8 mouse cellular contexts compared by ENCODE assay signal in genomic region chr12:18610581-18610980, GRCm38 (mm10).
DNase-seq lines count a peak whose midpoint lies in the region; ATAC-seq and TF ChIP-seq lines count a peak whose summit lies in the region.
"Not testable (repeated sequence)": the region's sequence is repeated elsewhere in the genome, so short reads cannot be mapped to it uniquely, and the experiment has no call there.

No protein-coding gene starts in this region.

- 5% methylated on average over 24 of the region's 24 CpGs for WGBS in forebrain, embryonic 11.5 days
- WGBS in heart, postnatal 0 days, result 4% methylated on average over 23 of the region's 24 CpGs
- 3% methylated on average over 24 of the region's 24 CpGs for WGBS in kidney, adult 2 months
- 2% methylated on average over 18 of the region's 24 CpGs for WGBS in liver, embryonic 11.5 days
- WGBS in midbrain, embryonic 10.5 days, result 5% methylated on average over 24 of the region's 24 CpGs

- not testable (repeated sequence) for TF ChIP-seq CTCF in brain, embryonic 14.5 days (IDR thresholded peaks at IDR 0.05; ENCODE audit: borderline replicate concordance, extremely low read depth, insufficient read depth, insufficient read length); heart, postnatal 0 days (IDR thresholded peaks at IDR 0.05; ENCODE audit: low read depth); kidney, adult 2 months (conservative IDR thresholded peaks at IDR 0.05; ENCODE audit: insufficient read depth, insufficient read length, low read depth, low read length)

- peak overlapping the region; percentile 60 for H3K9ac ChIP-seq in forebrain, embryonic 11.5 days (ENCODE audit: low read length)
- peak overlapping the region; percentile 55; the same call in 1 of the 2 replicates for H3K9ac ChIP-seq in heart, postnatal 0 days (replicated peaks; ENCODE audit: low read depth, low read length)
- peak overlapping the region; percentile 66 for H3K9ac ChIP-seq in liver, embryonic 11.5 days (ENCODE audit: low read depth, low read length)

- peak; percentile 1 for DNase-seq in brain, embryonic 14.5 days (ENCODE audit: low read depth)
- DNase-seq in forebrain, embryonic 11.5 days (ENCODE audit: low spot score), result peak; percentile 45
- not testable (repeated sequence) for DNase-seq in heart, postnatal 0 days (ENCODE audit: low spot score); kidney, adult 2 months
- peak; percentile 36 for DNase-seq in liver, embryonic 11.5 days (ENCODE audit: low spot score)
- peak; percentile 19 for DNase-seq in midbrain, embryonic 10.5 days (ENCODE audit: low spot score)
- peak; percentile 3 for DNase-seq in ovary, postnatal 36 days (ENCODE audit: low spot score)
- DNase-seq in thymus, postnatal 4 days, result peak; percentile 16

- H3K36me3 ChIP-seq in forebrain, embryonic 11.5 days (ENCODE audit: control insufficient read depth, insufficient read depth, low read length); heart, postnatal 0 days (replicated peaks; ENCODE audit: control insufficient read depth, insufficient read depth, low read length); kidney, adult 2 months (ENCODE audit: control insufficient read depth, insufficient read depth, low read length); liver, embryonic 11.5 days (ENCODE audit: control insufficient read depth, insufficient read depth, low read length); midbrain, embryonic 10.5 days: not testable (repeated sequence)

- not testable (repeated sequence) for H3K4me1 ChIP-seq in forebrain, embryonic 11.5 days (replicated peaks; ENCODE audit: control insufficient read depth, insufficient read depth, low read length); heart, postnatal 0 days (ENCODE audit: control insufficient read depth, insufficient read depth); kidney, adult 2 months (ENCODE audit: control insufficient read depth, insufficient read depth, low read length); liver, embryonic 11.5 days (replicated peaks; ENCODE audit: control insufficient read depth, insufficient read depth, low read length); midbrain, embryonic 10.5 days

- not testable (repeated sequence) for ATAC-seq in forebrain, embryonic 11.5 days (replicated peaks; ENCODE audit: low FRiP score); heart, postnatal 0 days (ENCODE audit: insufficient read depth, low read depth); liver, embryonic 11.5 days (replicated peaks; ENCODE audit: low FRiP score)

- TF ChIP-seq EP300 in heart, postnatal 0 days (IDR thresholded peaks at IDR 0.05; ENCODE audit: low read depth), result not testable (repeated sequence)

- H3K27ac ChIP-seq in forebrain, embryonic 11.5 days (ENCODE audit: low read depth, low read length); heart, postnatal 0 days (ENCODE audit: low read depth); kidney, adult 2 months (ENCODE audit: insufficient read depth, low read depth, low read length); liver, embryonic 11.5 days (ENCODE audit: low read depth, low read length): not testable (repeated sequence)
- peak overlapping the region; percentile 89 for H3K27ac ChIP-seq in midbrain, embryonic 10.5 days (replicated peaks)

- not testable (repeated sequence) for H3K27me3 ChIP-seq in forebrain, embryonic 11.5 days (ENCODE audit: control insufficient read depth, insufficient read depth, low read length); heart, postnatal 0 days (ENCODE audit: control insufficient read depth, insufficient read depth, low read length); kidney, adult 2 months (replicated peaks; ENCODE audit: control insufficient read depth, insufficient read depth, low read length); liver, embryonic 11.5 days (replicated peaks; ENCODE audit: control insufficient read depth, insufficient read depth, low read length); midbrain, embryonic 10.5 days (ENCODE audit: low read depth, poor library complexity, severe bottlenecking)

- TF ChIP-seq POLR2A in brain, embryonic 14.5 days (IDR thresholded peaks at IDR 0.05; ENCODE audit: borderline replicate concordance, extremely low read depth, insufficient read depth, insufficient read length, poor library complexity, severe bottlenecking); kidney, adult 2 months (IDR thresholded peaks at IDR 0.05; ENCODE audit: low read depth, low read length): not testable (repeated sequence)

- peak overlapping the region; percentile 50 for H3K4me3 ChIP-seq in forebrain, embryonic 11.5 days (ENCODE audit: low read depth, low read length)
- peak overlapping the region; percentile 64 for H3K4me3 ChIP-seq in heart, postnatal 0 days (ENCODE audit: low read depth, low read length)
- peak overlapping the region; percentile 47 for H3K4me3 ChIP-seq in kidney, adult 2 months (ENCODE audit: insufficient read depth, low read depth, low read length)
- peak overlapping the region; percentile 65 for H3K4me3 ChIP-seq in liver, embryonic 11.5 days (ENCODE audit: low read depth, low read length)
- peak overlapping the region; percentile 69 for H3K4me3 ChIP-seq in midbrain, embryonic 10.5 days

- not testable (repeated sequence) for H3K9me3 ChIP-seq in forebrain, embryonic 11.5 days (ENCODE audit: control insufficient read depth, low read length); heart, postnatal 0 days (replicated peaks; ENCODE audit: control insufficient read depth, low read length); liver, embryonic 11.5 days (ENCODE audit: control insufficient read depth, low read length)
- peaks cover 28% of the 10 kb centered on the region for H3K9me3 ChIP-seq in midbrain, embryonic 10.5 days (replicated peaks)

- H3K4me2 ChIP-seq in forebrain, embryonic 11.5 days (ENCODE audit: low read depth, low read length, severe bottlenecking), result peak overlapping the region; percentile 37; the same call in 1 of the 2 replicates
- peak overlapping the region; percentile 61 for H3K4me2 ChIP-seq in heart, postnatal 0 days (ENCODE audit: low read depth, low read length)
- peak overlapping the region; percentile 62 for H3K4me2 ChIP-seq in liver, embryonic 11.5 days
